Mouse (Mus musculus) testis, postnatal 10 days (tissue): ENCODE measurements around the gene Tfeb.

ENCODE experiments used
- DNase-seq: peaks from one replicate; pipeline ENCODE4 v3.0.0; 2021; ENCODE audit warnings: low spot score

The Tfeb gene

DNA sequence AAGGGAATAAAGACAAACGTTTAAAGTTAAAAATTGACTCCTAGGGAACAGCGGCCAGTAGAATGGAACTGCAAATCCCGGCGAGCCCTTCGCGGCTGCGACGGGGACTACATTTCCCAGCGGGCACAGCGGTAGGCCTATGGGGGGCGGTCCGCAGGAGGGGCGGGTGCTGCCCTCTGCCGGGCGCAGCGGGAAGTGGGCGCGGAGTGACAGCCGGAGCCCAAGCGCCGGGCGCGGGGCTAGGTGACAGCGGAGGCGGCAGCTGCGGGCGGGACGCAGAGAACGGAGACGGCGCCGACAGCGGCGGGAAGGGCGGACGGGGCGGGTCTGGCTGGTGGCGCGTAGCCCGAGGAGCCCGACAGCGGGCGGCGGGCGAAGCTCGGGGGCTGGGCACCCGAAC is at the start of gene Tfeb:
TSS of gene Tfeb (plus strand) at position 175 of the 400 bp plus-strand sequence.
- DNase-seq, result peak; percentile 99

DNA sequence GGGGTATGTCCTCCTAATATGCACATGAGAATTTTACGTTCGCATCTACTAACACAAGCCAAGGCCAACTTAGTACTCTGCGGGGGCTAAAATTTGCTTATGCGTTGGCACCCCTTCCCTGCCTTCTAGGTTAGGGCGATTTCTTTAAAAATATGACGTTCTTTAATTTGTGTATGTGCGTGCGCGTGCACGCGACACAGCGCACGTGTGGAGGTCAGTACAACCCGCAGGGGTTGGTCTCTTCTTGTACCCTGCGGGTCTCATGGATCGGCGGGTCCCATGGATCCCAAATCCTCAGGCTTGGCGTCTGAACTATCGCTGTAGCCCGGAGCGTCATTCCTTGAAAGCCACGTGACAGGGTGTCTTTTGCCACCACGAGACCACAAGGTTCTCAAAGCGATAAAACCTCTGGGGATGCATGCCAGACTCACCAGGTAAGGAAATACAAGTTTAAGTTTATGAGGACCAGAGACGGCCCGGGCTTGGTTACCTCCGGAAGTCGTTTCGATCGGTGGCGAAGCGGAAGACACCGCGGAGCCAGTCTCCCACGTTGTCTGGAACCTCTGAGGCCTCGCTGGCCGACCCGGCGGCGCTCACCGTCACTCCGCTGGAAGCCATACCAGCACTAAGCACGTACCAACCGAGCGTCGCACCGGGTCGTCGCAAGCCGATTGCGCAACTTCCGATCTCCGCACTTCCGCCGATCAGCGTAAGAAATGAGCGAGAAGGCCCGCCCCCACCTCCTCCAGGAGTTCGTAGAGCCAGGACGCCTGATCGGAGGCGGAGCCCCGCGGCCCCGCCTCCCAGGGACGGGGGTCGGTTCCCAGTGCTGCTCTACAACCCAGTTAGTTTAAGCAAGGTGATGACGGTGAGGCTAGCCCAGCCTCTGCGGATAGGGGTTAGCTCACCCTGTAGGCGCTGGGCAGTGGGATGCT is 49.2 kb upstream of the Tfeb start:
- DNase-seq, result peak; percentile 96

DNA sequence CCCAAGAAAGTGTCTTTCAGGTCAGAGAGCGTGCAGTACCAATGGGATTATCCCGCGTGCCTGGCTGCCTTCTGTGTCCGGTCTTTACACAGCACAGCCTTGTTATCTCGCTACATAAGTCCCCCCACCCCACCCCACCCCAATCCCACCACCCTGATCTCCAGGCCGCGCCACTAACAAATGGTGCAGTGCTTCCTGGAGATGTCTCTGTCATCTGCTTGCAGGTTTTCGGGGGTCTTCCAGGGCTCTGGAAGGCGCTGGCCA is 48.6 kb upstream of the Tfeb start, which contains the start of gene Tomm6:
TSS of gene Tomm6 (minus strand) at position 43 of the 264 bp plus-strand sequence.
- DNase-seq, result no peak

GRCm38 (mm10) chr17:47688608-47689575 is 47.9 kb upstream of the Tfeb start, which contains the start of gene Frs3:
Gene Frs3 (plus strand): TSS chr17:47689030.
- peak; percentile 85 for DNase-seq

GRCm38 (mm10) chr17:47689894-47690293 is 46.9 kb upstream of the Tfeb start:
- no peak for DNase-seq

DNA sequence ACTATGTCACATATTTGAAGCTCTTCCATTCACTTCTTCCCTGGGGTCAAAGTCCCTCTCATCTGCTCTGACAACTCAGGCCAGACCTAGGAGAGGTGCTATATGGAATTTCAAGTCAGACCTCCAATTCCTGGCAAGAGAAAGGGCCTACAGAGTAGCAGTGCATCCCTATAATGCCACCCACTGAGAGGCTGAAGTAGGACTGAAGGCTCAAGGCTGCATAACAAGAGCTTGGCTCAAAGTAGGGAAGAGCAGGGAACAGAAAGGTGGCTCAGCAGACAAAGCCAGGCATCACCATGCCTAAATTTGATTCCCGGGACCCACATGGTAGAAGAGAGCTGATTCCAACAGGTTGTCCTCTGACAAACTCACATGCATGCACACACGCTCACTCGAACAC is 45.2 kb upstream of the Tfeb start:
- no peak for DNase-seq

- DNase-seq, result no peak
These were observed 43.0 kb upstream of the Tfeb start for GRCm38 (mm10) chr17:47693671-47694441.

GRCm38 (mm10) chr17:47694442-47694502 is 42.6 kb upstream of the Tfeb start, which contains the start of gene Gm21981:
Gene Gm21981 (minus strand): TSS chr17:47694455.
- DNase-seq, result no peak

GRCm38 (mm10) chr17:47694503-47695336 is 42.1 kb upstream of the Tfeb start, which contains the start of gene Prickle4:
Gene Prickle4 (minus strand): TSS chr17:47694736.
- peak; percentile 99 for DNase-seq

- no peak for DNase-seq
These were observed 41.5 kb upstream of the Tfeb start for GRCm38 (mm10) chr17:47695337-47695710.

DNA sequence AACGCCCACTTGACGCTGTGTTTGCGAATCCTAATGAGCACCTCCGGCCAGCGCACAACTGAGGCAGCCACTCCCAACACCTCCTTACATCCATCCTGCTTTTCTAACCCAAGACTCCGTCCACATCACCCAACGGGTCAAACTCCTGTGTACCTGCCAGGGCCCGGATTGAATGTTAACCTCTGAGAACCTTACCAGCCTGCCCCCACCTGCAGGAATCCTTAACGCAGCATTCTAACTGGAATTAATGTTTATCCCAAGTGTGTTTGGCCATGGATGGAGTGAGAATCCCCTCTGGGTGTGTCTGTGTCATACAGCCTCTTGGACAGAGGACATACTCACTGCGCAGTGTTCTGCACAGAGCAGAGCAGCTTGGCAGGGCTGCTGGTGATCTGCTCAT is 38.7 kb upstream of the Tfeb start:
- DNase-seq, result no peak

- DNase-seq, result no peak
These were observed 37.8 kb upstream of the Tfeb start for GRCm38 (mm10) chr17:47699055-47699454.

GRCm38 (mm10) chr17:47701793-47702192 is 35.0 kb upstream of the Tfeb start:
- no peak for DNase-seq

DNA sequence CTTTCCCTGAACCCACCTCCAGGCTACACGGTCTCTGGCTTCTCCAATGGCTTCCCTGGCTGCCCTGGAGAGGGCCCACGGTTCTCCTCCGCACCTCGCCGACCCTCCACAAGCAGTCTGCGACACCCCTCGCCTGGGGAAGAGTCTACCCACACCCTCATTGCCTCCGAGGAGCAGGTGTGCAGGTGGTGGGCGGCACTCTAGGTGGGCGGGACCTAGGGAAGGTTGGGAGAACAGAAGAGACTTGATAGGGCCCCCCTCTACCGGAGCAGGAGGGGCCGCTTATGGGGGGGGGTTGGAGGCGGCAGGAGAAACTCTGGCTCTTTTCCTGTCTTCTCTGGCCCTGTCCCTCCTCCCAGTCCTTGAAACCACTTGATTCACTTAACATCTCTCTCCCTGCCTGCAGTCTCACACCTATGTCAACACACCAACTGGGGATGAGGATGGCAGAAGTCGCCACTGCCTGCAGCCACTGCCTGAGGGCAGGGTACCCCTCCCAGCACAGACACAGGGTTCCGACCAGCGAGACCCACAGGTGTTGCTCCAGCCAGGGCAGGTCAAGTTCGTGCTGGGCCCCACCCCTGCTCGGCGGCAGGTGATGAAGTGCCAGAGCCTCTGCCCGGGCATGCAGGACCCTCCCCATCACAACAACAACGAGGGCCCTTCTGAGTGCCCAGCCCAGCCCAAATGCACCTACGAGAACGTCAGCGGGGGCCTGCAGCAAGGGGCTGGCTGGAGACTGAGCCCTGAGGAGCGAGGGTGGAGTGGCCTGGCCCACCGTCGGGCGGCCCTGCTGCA is 34.1 kb upstream of the Tfeb start:
- DNase-seq, result no peak

- no peak for DNase-seq
These were observed 33.3 kb upstream of the Tfeb start for GRCm38 (mm10) chr17:47703556-47703955.

DNA sequence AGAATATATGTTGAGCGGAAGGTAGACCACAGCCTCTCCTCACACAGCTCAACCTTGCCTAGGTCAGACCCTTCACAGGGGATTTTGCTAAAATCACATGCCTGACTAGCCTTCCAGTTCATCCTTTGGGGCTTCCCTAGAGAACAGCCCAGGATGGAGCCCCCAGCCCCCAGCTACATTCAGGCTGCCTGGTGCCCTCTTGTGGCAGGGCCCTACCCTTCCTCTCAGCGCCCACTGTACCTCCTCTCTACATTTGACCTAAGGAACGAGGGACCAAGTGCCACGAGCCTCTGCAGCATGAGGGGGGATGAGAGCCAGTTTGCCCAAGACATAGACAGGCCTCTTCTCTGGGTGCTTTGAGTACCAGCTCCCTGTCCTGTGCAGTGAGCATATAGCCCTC is 32.1 kb upstream of the Tfeb start:
- no peak for DNase-seq

DNA sequence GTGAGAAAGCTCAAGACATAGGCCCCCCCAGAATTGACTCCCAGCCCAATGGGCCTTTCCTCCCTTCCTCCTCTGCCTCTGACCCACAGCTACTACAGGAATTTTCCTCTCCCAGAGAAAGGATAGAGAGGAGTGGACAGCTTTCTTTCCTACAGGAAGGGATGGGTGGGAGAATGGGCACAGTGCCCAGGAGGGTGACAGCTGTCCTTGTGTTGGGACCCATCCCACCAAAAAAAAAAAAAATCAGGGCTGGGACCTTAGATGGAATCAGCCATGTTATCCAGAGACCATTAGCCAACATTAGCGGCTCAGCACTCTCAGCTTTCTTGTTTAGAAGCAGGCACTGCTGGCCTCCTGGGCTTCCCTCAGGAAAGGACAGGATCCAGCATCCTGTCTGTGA is 30.6 kb upstream of the Tfeb start:
- DNase-seq, result no peak

GRCm38 (mm10) chr17:47707961-47708360 is 28.9 kb upstream of the Tfeb start:
- DNase-seq, result no peak

DNA sequence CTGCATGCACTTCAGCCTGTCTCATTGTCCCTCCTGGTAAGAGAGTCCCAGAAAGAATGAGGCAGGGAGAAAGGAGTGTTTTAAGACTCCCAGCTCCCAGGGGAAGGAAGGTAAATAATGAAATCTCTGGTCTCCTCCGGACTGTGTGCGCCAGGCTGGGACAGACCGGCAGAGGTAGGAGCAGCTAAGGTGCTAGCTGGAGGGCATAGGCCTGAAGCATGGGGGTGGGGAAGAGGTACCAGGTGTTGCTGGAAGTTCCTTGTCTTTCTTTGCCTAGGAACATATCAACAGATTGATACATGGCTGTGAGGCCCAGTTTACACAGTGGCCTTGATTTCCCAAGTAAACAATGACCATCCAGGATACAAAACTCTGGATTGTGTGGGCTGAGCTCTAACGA is 27.9 kb upstream of the Tfeb start:
- DNase-seq, result no peak

GRCm38 (mm10) chr17:47710036-47710435 is 26.8 kb upstream of the Tfeb start:
- DNase-seq, result no peak

- DNase-seq, result no peak
These were observed 24.9 kb upstream of the Tfeb start for GRCm38 (mm10) chr17:47711883-47712282.
